Mouse (Mus musculus): ENCODE results near the gene Oosp1. TPM values are rescaled to one million over a fixed set of nuclear protein-coding genes. Genes with fewer than 3 reads are reported as not detected.

Gene Oosp1
- polyA plus RNA-seq (2014; fragmentation: Nextera tagmentation; extraction: Ambion mirVana) = not detected in 2 replicates

DNA sequence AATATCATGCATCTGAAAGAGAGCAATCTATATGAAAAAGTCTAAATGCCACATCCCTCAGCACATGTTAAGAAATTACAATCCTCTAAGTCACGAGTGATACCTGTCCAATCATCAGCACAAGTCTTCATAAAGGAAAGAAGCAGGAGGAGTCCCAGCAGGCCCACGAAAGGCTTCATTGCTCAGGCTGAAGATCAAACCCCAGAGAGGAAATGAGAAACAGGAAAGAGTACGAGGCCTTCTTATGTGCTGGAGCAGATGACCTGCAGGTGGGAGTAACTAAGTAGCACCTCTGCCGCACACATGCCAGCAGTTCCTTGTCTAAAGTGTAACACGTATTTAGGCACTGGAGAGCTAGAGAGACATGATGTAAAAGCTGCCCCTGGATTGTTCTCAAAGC lies at the start of gene Oosp1:
Gene Oosp1 (minus strand): TSS at position 312 of the 400 bp plus-strand sequence.
- DNase-seq (ENCODE audit: low spot score) (no peak), ATAC-seq (ENCODE audit: insufficient read depth, low FRiP score, low TSS enrichment) (no peak)
- Histone ChIP-seq H3K27ac (ENCODE audit: low read depth, low read length) (no peak within 1 kb of the TSS), H3K9ac (ENCODE audit: low read length) (no peak within 1 kb of the TSS), H3K4me1 (ENCODE audit: control insufficient read depth, insufficient read depth, low read length) (no peaks in the 10 kb centered on the region), H3K9me3 (ENCODE audit: control insufficient read depth, low read length) (no peaks in the 10 kb centered on the region), H3K36me3 (ENCODE audit: control insufficient read depth, insufficient read depth, low read length) (no peaks in the 10 kb centered on the region), H3K4me3 (ENCODE audit: low read depth, low read length) (no peak within 1 kb of the TSS), H3K27me3 (ENCODE audit: control insufficient read depth, insufficient read depth, low read length) (no peaks in the 10 kb centered on the region), H3K4me2 (ENCODE audit: low read depth) (no peak within 1 kb of the TSS)
- WGBS = 75% methylated on average over 5 of the region's 5 CpGs

DNA sequence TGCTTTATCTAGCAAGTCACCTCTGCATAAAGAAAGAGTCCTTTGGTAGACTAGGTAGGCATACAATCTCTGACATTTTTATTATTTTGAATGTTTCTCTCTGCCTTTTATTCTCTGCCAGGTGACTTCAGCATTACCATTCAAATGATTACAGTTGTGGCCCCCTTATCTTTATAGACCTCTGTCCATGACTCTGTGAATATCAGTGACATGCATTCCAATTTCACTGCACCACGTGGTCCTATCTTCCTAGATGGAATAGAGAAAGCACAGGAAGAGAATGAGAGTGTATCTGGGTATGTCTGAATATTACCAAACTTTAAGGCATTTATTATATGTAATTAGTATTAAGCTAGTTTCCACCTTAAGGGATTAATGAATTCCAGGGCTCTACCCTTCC lies 45.5 kb upstream of the Oosp1 start:
- no peaks in the 10 kb centered on the region for H3K27me3 ChIP-seq (ENCODE audit: control insufficient read depth, insufficient read depth, low read length)
- DNase-seq (ENCODE audit: low spot score) = no peak
- no peak overlapping the region for H3K4me3 ChIP-seq (ENCODE audit: low read depth, low read length)
- H3K4me1 ChIP-seq (ENCODE audit: control insufficient read depth, insufficient read depth, low read length) = no peaks in the 10 kb centered on the region
- WGBS = 60% methylated on average over 1 of the region's 1 CpGs
- H3K9ac ChIP-seq (ENCODE audit: low read length) = no peak overlapping the region
- H3K36me3 ChIP-seq (ENCODE audit: control insufficient read depth, insufficient read depth, low read length) = no peaks in the 10 kb centered on the region
- no peak for ATAC-seq (ENCODE audit: insufficient read depth, low FRiP score, low TSS enrichment)
- H3K9me3 ChIP-seq (ENCODE audit: control insufficient read depth, low read length) = no peaks in the 10 kb centered on the region
- H3K27ac ChIP-seq (ENCODE audit: low read depth, low read length) = no peak overlapping the region
- no peak overlapping the region for H3K4me2 ChIP-seq (ENCODE audit: low read depth)

DNA sequence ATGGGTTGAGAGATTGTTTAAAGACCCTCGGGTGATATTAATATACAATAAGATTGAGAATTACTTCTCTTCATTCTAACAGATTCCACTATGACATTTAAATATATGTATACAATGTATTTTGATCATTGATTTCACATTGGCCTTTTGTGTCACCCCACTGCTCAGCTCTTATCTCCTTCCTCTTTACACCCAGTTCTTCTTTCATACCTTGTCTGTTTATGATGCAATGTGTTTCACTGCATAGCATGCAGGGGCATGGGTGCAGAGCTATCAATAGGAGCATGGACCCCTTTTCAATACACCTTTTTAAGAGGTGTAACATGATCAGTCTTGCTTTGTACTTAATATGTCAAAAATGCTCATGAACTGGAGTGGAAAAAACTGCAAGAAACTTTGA lies 39.3 kb upstream of the Oosp1 start:
- no peaks in the 10 kb centered on the region for H3K4me1 ChIP-seq (ENCODE audit: control insufficient read depth, insufficient read depth, low read length)
- ATAC-seq (ENCODE audit: insufficient read depth, low FRiP score, low TSS enrichment) (no peak), DNase-seq (ENCODE audit: low spot score) (no peak)
- H3K9ac ChIP-seq (ENCODE audit: low read length) = no peak overlapping the region
- no peaks in the 10 kb centered on the region for H3K9me3 ChIP-seq (ENCODE audit: control insufficient read depth, low read length)
- H3K4me2 ChIP-seq (ENCODE audit: low read depth) = no peak overlapping the region
- WGBS = 86% methylated on average over 1 of the region's 1 CpGs
- H3K27me3 ChIP-seq (ENCODE audit: control insufficient read depth, insufficient read depth, low read length) = no peaks in the 10 kb centered on the region
- no peak overlapping the region for H3K4me3 ChIP-seq (ENCODE audit: low read depth, low read length)
- no peaks in the 10 kb centered on the region for H3K36me3 ChIP-seq (ENCODE audit: control insufficient read depth, insufficient read depth, low read length)
- H3K27ac ChIP-seq (ENCODE audit: low read depth, low read length) = no peak overlapping the region

DNA sequence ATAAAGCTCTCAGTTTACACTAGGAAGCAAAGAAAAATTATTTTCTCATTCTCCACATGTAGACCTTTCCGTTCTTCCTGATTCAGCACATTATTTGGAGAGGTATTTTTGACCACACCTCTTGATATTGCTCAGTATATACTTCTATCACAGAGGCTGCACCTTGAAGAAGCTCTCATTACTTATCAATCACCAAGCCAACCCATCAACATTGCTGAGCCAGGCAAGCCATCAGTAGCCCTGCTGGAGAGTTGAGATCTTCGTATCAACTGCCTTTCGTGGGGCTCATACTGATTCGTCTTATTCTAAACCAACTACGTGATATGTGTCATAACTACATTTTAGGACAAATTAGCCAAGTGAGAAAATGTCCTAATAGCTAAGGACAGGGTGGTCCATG lies 36.4 kb upstream of the Oosp1 start:
- H3K36me3 ChIP-seq (ENCODE audit: control insufficient read depth, insufficient read depth, low read length) = no peaks in the 10 kb centered on the region
- DNase-seq (ENCODE audit: low spot score) = no peak
- no peak overlapping the region for H3K4me2 ChIP-seq (ENCODE audit: low read depth)
- no peaks in the 10 kb centered on the region for H3K4me1 ChIP-seq (ENCODE audit: control insufficient read depth, insufficient read depth, low read length)
- no peaks in the 10 kb centered on the region for H3K27me3 ChIP-seq (ENCODE audit: control insufficient read depth, insufficient read depth, low read length)
- 90% methylated on average over 5 of the region's 5 CpGs for WGBS
- ATAC-seq (ENCODE audit: insufficient read depth, low FRiP score, low TSS enrichment) = no peak
- no peak overlapping the region for H3K9ac ChIP-seq (ENCODE audit: low read length)
- H3K9me3 ChIP-seq (ENCODE audit: control insufficient read depth, low read length) = no peaks in the 10 kb centered on the region
- H3K4me3 ChIP-seq (ENCODE audit: low read depth, low read length) = no peak overlapping the region
- H3K27ac ChIP-seq (ENCODE audit: low read depth, low read length) = no peak overlapping the region

- DNase-seq (ENCODE audit: low spot score) = no peak
- no peak for ATAC-seq (ENCODE audit: insufficient read depth, low FRiP score, low TSS enrichment)
- Histone ChIP-seq H3K27me3 (ENCODE audit: control insufficient read depth, insufficient read depth, low read length) (no peaks in the 10 kb centered on the region), H3K4me2 (ENCODE audit: low read depth) (no peak overlapping the region), H3K36me3 (ENCODE audit: control insufficient read depth, insufficient read depth, low read length) (no peaks in the 10 kb centered on the region), H3K9me3 (ENCODE audit: control insufficient read depth, low read length) (no peaks in the 10 kb centered on the region), H3K4me1 (ENCODE audit: control insufficient read depth, insufficient read depth, low read length) (no peaks in the 10 kb centered on the region), H3K27ac (ENCODE audit: low read depth, low read length) (no peak overlapping the region), H3K9ac (ENCODE audit: low read length) (no peak overlapping the region), H3K4me3 (ENCODE audit: low read depth, low read length) (no peak overlapping the region)
- WGBS = 82% methylated on average over 2 of the region's 2 CpGs
Observed at GRCm38 (mm10) chr19:11725915-11726314, 35.0 kb upstream of the Oosp1 start.

GRCm38 (mm10) chr19:11724275-11724674 lies 33.3 kb upstream of the Oosp1 start:
- Histone ChIP-seq H3K27me3 (ENCODE audit: control insufficient read depth, insufficient read depth, low read length) (no peaks in the 10 kb centered on the region), H3K4me3 (ENCODE audit: low read depth, low read length) (no peak overlapping the region), H3K4me2 (ENCODE audit: low read depth) (no peak overlapping the region), H3K9ac (ENCODE audit: low read length) (no peak overlapping the region), H3K36me3 (ENCODE audit: control insufficient read depth, insufficient read depth, low read length) (no peaks in the 10 kb centered on the region), H3K4me1 (ENCODE audit: control insufficient read depth, insufficient read depth, low read length) (no peaks in the 10 kb centered on the region), H3K9me3 (ENCODE audit: control insufficient read depth, low read length) (no peaks in the 10 kb centered on the region), H3K27ac (ENCODE audit: low read depth, low read length) (no peak overlapping the region)
- 80% methylated on average over 6 of the region's 6 CpGs for WGBS
- no peak for ATAC-seq (ENCODE audit: insufficient read depth, low FRiP score, low TSS enrichment)
- no peak for DNase-seq (ENCODE audit: low spot score)

- Histone ChIP-seq H3K9ac (ENCODE audit: low read length) (no peak overlapping the region), H3K36me3 (ENCODE audit: control insufficient read depth, insufficient read depth, low read length) (no peaks in the 10 kb centered on the region), H3K9me3 (ENCODE audit: control insufficient read depth, low read length) (no peaks in the 10 kb centered on the region), H3K4me2 (ENCODE audit: low read depth) (no peak overlapping the region), H3K27ac (ENCODE audit: low read depth, low read length) (no peak overlapping the region), H3K4me3 (ENCODE audit: low read depth, low read length) (no peak overlapping the region), H3K4me1 (ENCODE audit: control insufficient read depth, insufficient read depth, low read length) (no peaks in the 10 kb centered on the region), H3K27me3 (ENCODE audit: control insufficient read depth, insufficient read depth, low read length) (no peaks in the 10 kb centered on the region)
- 91% methylated on average over 2 of the region's 2 CpGs for WGBS
- ATAC-seq (ENCODE audit: insufficient read depth, low FRiP score, low TSS enrichment) (no peak), DNase-seq (ENCODE audit: low spot score) (no peak)
Observed at GRCm38 (mm10) chr19:11723870-11724269, 32.9 kb upstream of the Oosp1 start.

- H3K36me3 ChIP-seq (ENCODE audit: control insufficient read depth, insufficient read depth, low read length) = no peaks in the 10 kb centered on the region
- H3K9ac ChIP-seq (ENCODE audit: low read length) = no peak overlapping the region
- ATAC-seq (ENCODE audit: insufficient read depth, low FRiP score, low TSS enrichment) = no peak
- WGBS = 94% methylated on average over 3 of the region's 3 CpGs
- H3K4me1 ChIP-seq (ENCODE audit: control insufficient read depth, insufficient read depth, low read length) = no peaks in the 10 kb centered on the region
- no peaks in the 10 kb centered on the region for H3K27me3 ChIP-seq (ENCODE audit: control insufficient read depth, insufficient read depth, low read length)
- H3K4me3 ChIP-seq (ENCODE audit: low read depth, low read length) = no peak overlapping the region
- H3K9me3 ChIP-seq (ENCODE audit: control insufficient read depth, low read length) = no peaks in the 10 kb centered on the region
- no peak overlapping the region for H3K4me2 ChIP-seq (ENCODE audit: low read depth)
- no peak overlapping the region for H3K27ac ChIP-seq (ENCODE audit: low read depth, low read length)
- DNase-seq (ENCODE audit: low spot score) = no peak
Observed at GRCm38 (mm10) chr19:11720071-11720470, 29.1 kb upstream of the Oosp1 start.

DNA sequence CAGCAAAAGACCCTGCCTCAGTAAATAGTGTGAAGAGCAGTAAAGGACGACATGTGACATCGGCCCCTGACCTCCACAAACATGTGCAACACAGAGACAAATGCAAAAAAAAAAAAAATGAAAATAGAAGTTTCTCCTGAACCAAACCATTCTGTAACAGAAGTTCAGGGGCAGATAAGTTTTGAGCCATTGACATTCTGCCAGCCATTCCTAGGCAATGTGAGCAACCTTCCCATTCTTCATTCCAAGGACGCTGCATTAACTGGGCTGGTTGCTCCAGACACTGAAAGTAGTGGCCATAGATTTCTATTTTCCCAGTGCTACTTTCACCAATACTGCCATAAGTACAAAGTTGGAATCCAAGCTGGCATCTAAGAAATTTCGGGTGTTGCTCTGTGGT lies 21.5 kb upstream of the Oosp1 start:
- Histone ChIP-seq H3K27ac (ENCODE audit: low read depth, low read length) (no peak overlapping the region), H3K9ac (ENCODE audit: low read length) (no peak overlapping the region), H3K4me2 (ENCODE audit: low read depth) (no peak overlapping the region), H3K4me3 (ENCODE audit: low read depth, low read length) (no peak overlapping the region), H3K9me3 (ENCODE audit: control insufficient read depth, low read length) (no peaks in the 10 kb centered on the region), H3K4me1 (ENCODE audit: control insufficient read depth, insufficient read depth, low read length) (no peaks in the 10 kb centered on the region), H3K27me3 (ENCODE audit: control insufficient read depth, insufficient read depth, low read length) (no peaks in the 10 kb centered on the region), H3K36me3 (ENCODE audit: control insufficient read depth, insufficient read depth, low read length) (no peaks in the 10 kb centered on the region)
- DNase-seq (ENCODE audit: low spot score) (no peak), ATAC-seq (ENCODE audit: insufficient read depth, low FRiP score, low TSS enrichment) (no peak)
- WGBS = 83% methylated on average over 4 of the region's 4 CpGs

All from neural tube, embryonic 11.5 days (tissue).